Mouse (Mus musculus) E14TG2a.4 (cell line): Measurements from ENCODE around the gene Gm49378.

Source experiments
- H3K27me3 ChIP-seq: 2 replicates; pipeline ENCODE4 v1.6.1; 2014; ENCODE audit warnings: low read length, control low read depth; ENCODE audit not compliant: insufficient read depth
- H3K36me3 ChIP-seq: 2 replicates; pipeline ENCODE4 v1.6.1; 2014; ENCODE audit warnings: low read length, control low read depth; ENCODE audit not compliant: insufficient read depth
- H3K4me1 ChIP-seq: replicated peaks from 2 replicates; pipeline ENCODE4 v1.6.1; 2014; ENCODE audit warnings: low read depth, low read length, control low read depth
- H3K4me3 ChIP-seq: replicated peaks from 2 replicates; pipeline ENCODE4 v1.5.1; 2014; ENCODE audit warnings: mild to moderate bottlenecking, low read length
- H3K9me3 ChIP-seq: 2 replicates; pipeline ENCODE4 v1.6.1; 2014; ENCODE audit warnings: low read length, control low read depth
- CTCF ChIP-seq: conservative IDR thresholded peaks from 2 replicates; pipeline ENCODE4 v1.5.1; 2014; ENCODE audit warnings: low read length
- NANOG ChIP-seq: IDR thresholded peaks from 2 replicates; pipeline ENCODE4 v1.6.1; 2014; ENCODE audit warnings: borderline replicate concordance, low read length, mixed read lengths
- POU5F1 ChIP-seq: IDR thresholded peaks from 2 replicates; pipeline ENCODE4 v1.6.1; 2014; ENCODE audit warnings: low read length, borderline replicate concordance

The Gm49378 gene

DNA sequence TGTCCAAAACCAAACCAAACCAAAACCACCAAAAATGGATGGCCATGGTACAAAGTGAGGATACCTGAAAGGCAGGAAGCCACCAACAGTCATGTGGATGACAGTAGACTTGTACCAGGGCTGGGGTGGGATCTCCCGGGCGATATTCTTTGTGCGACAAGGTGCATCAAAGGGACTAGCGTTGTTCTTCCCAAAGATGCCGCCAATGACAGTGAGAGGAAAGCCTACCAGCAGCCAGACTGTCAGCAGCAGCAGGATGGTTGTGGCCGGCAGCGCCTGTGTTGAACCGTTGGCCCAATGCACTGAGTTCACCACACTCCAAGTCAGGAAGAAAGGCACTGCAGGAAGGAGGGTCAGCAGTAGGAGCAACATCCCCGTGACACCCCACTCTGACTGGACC, at the start of gene Gm49378:
Gm49378 (minus strand) TSS at position 101 of the 400 bp plus-strand sequence.
- H3K4me1 ChIP-seq, result peaks cover 72% of the 10 kb centered on the region
- H3K4me3 ChIP-seq, result no peak within 1 kb of the TSS
- TF ChIP-seq POU5F1 (no peak), CTCF (no peak), NANOG (no peak)
- H3K27me3 ChIP-seq, result no peaks in the 10 kb centered on the region
- no peaks in the 10 kb centered on the region for H3K9me3 ChIP-seq
- peaks cover 72% of the 10 kb centered on the region for H3K36me3 ChIP-seq

GRCm38 (mm10) chr14:55682118-55682493, 44.4 kb upstream of the Gm49378 start:
- TF ChIP-seq NANOG (no peak), POU5F1 (no peak), CTCF (no peak)
- H3K4me3 ChIP-seq, result peak overlapping the region; percentile 95
- no peaks in the 10 kb centered on the region for H3K9me3 ChIP-seq
- H3K27me3 ChIP-seq, result no peaks in the 10 kb centered on the region
- peaks cover 39% of the 10 kb centered on the region for H3K36me3 ChIP-seq
- H3K4me1 ChIP-seq, result peaks cover 30% of the 10 kb centered on the region

GRCm38 (mm10) chr14:55681160-55682117, 43.7 kb upstream of the Gm49378 start, which contains the start of gene Tinf2:
TSS of gene Tinf2 (minus strand) at chr14:55681820.
- Histone ChIP-seq H3K27me3 (no peaks in the 10 kb centered on the region), H3K9me3 (no peaks in the 10 kb centered on the region), H3K4me3 (peak within 1 kb of the TSS; percentile 95), H3K4me1 (peaks cover 30% of the 10 kb centered on the region), H3K36me3 (peaks cover 46% of the 10 kb centered on the region)
- TF ChIP-seq NANOG (peak; percentile 28; the same call in 1 of the 2 replicates), CTCF (peak; percentile 53), POU5F1 (no peak)

- peaks cover 63% of the 10 kb centered on the region for H3K36me3 ChIP-seq
Observed at GRCm38 (mm10) chr14:55677615-55678014, 39.9 kb upstream of the Gm49378 start.

GRCm38 (mm10) chr14:55672741-55673060, 35.0 kb upstream of the Gm49378 start:
- peak overlapping the region; percentile 94 for H3K4me3 ChIP-seq
- H3K9me3 ChIP-seq, result no peaks in the 10 kb centered on the region
- peaks cover 38% of the 10 kb centered on the region for H3K4me1 ChIP-seq
- no peaks in the 10 kb centered on the region for H3K27me3 ChIP-seq
- no peak for TF ChIP-seq POU5F1
- TF ChIP-seq NANOG, result no peak
- no peak for TF ChIP-seq CTCF
- peaks cover 58% of the 10 kb centered on the region for H3K36me3 ChIP-seq

More at GRCm38 (mm10) chr14:55677615-55678014, 39.9 kb upstream of the Gm49378 start:
- no peak for TF ChIP-seq POU5F1
- no peak for TF ChIP-seq CTCF
- TF ChIP-seq NANOG, result no peak
- Histone ChIP-seq H3K27me3 (no peaks in the 10 kb centered on the region), H3K4me3 (no peak overlapping the region), H3K9me3 (no peaks in the 10 kb centered on the region), H3K4me1 (peaks cover 40% of the 10 kb centered on the region)

- Histone ChIP-seq H3K4me1 (peaks cover 38% of the 10 kb centered on the region), H3K36me3 (peaks cover 53% of the 10 kb centered on the region), H3K27me3 (no peaks in the 10 kb centered on the region), H3K9me3 (no peaks in the 10 kb centered on the region), H3K4me3 (peak within 1 kb of the TSS; percentile 94)
- TF ChIP-seq POU5F1, result no peak
- TF ChIP-seq NANOG, result no peak
- TF ChIP-seq CTCF, result no peak
Observed at GRCm38 (mm10) chr14:55671833-55672740, 34.4 kb upstream of the Gm49378 start, which contains the start of the genes Gmpr2 and Nedd8. TSS of gene Gmpr2 (plus strand) at chr14:55671941. TSS of gene Nedd8 (minus strand) at chr14:55672124.

GRCm38 (mm10) chr14:55671486-55671832, 33.8 kb upstream of the Gm49378 start:
- Histone ChIP-seq H3K36me3 (peaks cover 53% of the 10 kb centered on the region), H3K4me3 (peak overlapping the region; percentile 94), H3K9me3 (no peaks in the 10 kb centered on the region), H3K4me1 (peaks cover 44% of the 10 kb centered on the region), H3K27me3 (no peaks in the 10 kb centered on the region)
- TF ChIP-seq CTCF (no peak), NANOG (no peak), POU5F1 (no peak)

DNA sequence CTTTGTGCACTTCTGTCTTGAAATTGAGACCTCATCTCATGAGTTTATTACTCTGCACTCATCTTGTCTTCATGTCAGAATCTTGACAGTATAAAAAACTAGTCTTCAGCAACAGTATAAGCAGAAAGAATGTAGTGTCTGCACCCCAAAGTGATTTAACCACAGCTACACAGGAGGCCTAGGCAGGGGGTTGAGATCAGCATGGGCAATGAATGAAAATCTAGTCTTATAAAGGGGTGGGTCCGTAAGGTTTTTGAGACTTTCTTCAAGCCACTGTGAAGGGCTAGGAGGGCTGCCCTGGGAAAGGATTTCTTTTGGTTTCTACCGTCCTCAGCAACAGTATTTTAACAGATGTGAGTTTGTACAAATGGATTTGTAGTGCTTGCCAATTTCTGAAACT, 22.9 kb upstream of the Gm49378 start:
- H3K4me1 ChIP-seq, result peaks cover 25% of the 10 kb centered on the region
- no peaks in the 10 kb centered on the region for H3K27me3 ChIP-seq
- H3K9me3 ChIP-seq, result no peaks in the 10 kb centered on the region
- TF ChIP-seq POU5F1, result no peak
- no peak for TF ChIP-seq NANOG
- no peak for TF ChIP-seq CTCF
- peaks cover 66% of the 10 kb centered on the region for H3K36me3 ChIP-seq
- H3K4me3 ChIP-seq, result peak overlapping the region; percentile 84; the same call in 1 of the 2 replicates
